Mouse (Mus musculus) spleen, adult 2 months (tissue): Measurements from ENCODE around the gene OR5BS1P.

Experiments used
- CTCF ChIP-seq: fragments of 200-500 bp; IDR thresholded peaks from 2 replicates; pipeline ENCODE4 v1.5.1; 2011; ENCODE audit warnings: mild to moderate bottlenecking, inconsistent platforms; ENCODE audit not compliant: insufficient read depth, insufficient read length, insufficient replicate concordance; ENCODE audit errors: extremely low read depth
- POLR2A ChIP-seq: fragments of 200-500 bp; IDR thresholded peaks from 2 replicates; pipeline ENCODE4 v1.6.1; 2011; ENCODE audit warnings: low read depth, low read length, inconsistent platforms

DNA sequence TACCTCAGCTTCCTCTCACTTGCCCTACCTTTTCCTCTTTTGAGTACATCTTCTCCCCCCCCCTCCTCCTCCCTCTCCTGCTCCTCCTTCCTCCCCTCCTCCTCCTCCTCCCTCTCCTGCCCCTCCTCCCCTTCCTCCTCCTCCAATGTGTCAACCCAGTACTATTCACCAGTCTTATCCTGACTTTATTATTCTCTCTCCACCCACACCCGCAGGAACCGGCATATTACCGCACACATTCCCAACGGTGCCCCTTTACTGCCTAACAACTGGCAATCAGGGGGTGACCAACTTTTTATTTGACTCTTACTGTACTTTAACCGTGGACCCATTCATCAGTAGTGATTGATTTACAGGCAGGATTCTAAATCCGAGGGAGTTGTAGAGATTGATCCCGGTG is 44.5 kb upstream of the OR5BS1P start:
- TF ChIP-seq CTCF (no peak), POLR2A (no peak)
